Mouse (Mus musculus): Measurements from ENCODE around the gene Gli3. TPM values are rescaled to one million over a fixed set of nuclear protein-coding genes. Genes with fewer than 3 reads are reported as not detected.

Gli3 gene
- polyA plus RNA-seq, 1 experiment from 2014 or later, result 35.2 TPM

GRCm38 (mm10) chr13:15457841-15458240 lies 5.2 kb upstream of the Gli3 start:
- Histone ChIP-seq H3K4me3 (ENCODE audit: low read depth, low read length) (no peak overlapping the region), H3K4me2 (replicated peaks; ENCODE audit: low read depth, low read length) (no peak overlapping the region), H3K36me3 (ENCODE audit: control insufficient read depth, insufficient read depth, low read length) (no peaks in the 10 kb centered on the region), H3K27ac (ENCODE audit: low read length) (no peak overlapping the region), H3K4me1 (ENCODE audit: control insufficient read depth, insufficient read depth, low read length) (no peaks in the 10 kb centered on the region), H3K9ac (replicated peaks; ENCODE audit: low read depth, low read length) (no peak overlapping the region), H3K9me3 (ENCODE audit: control insufficient read depth, low read depth, low read length) (no peaks in the 10 kb centered on the region), H3K27me3 (ENCODE audit: control insufficient read depth, insufficient read depth, low read length) (no peaks in the 10 kb centered on the region)
- WGBS, result 64% methylated on average over 5 of the region's 5 CpGs
- no peak for ATAC-seq (ENCODE audit: insufficient number of reproducible peaks, insufficient read depth, low FRiP score, low read depth)

GRCm38 (mm10) chr13:15461926-15462325 lies 1.1 kb upstream of the Gli3 start:
- H3K27me3 ChIP-seq (ENCODE audit: control insufficient read depth, insufficient read depth, low read length), result no peaks in the 10 kb centered on the region
- H3K9ac ChIP-seq (replicated peaks; ENCODE audit: low read depth, low read length), result no peak overlapping the region
- peak overlapping the region; percentile 90 for H3K4me3 ChIP-seq (ENCODE audit: low read depth, low read length)
- ATAC-seq (ENCODE audit: insufficient number of reproducible peaks, insufficient read depth, low FRiP score, low read depth), result no peak
- peaks cover 8% of the 10 kb centered on the region; the same call in 1 of the 2 replicates for H3K4me1 ChIP-seq (ENCODE audit: control insufficient read depth, insufficient read depth, low read length)
- H3K4me2 ChIP-seq (replicated peaks; ENCODE audit: low read depth, low read length), result peak overlapping the region; percentile 55
- H3K36me3 ChIP-seq (ENCODE audit: control insufficient read depth, insufficient read depth, low read length), result no peaks in the 10 kb centered on the region
- H3K27ac ChIP-seq (ENCODE audit: low read length), result peak overlapping the region; percentile 99
- whole genome bisulfite sequencing, result 16% methylated on average over 7 of the region's 7 CpGs
- H3K9me3 ChIP-seq (ENCODE audit: control insufficient read depth, low read depth, low read length), result no peaks in the 10 kb centered on the region

- peak overlapping the region; percentile 90 for H3K4me3 ChIP-seq (ENCODE audit: low read depth, low read length)
- peak overlapping the region; percentile 55 for H3K4me2 ChIP-seq (replicated peaks; ENCODE audit: low read depth, low read length)
- peak overlapping the region; percentile 90 for H3K9ac ChIP-seq (replicated peaks; ENCODE audit: low read depth, low read length)
- peak overlapping the region; percentile 99 for H3K27ac ChIP-seq (ENCODE audit: low read length)
- peak; percentile 79 for ATAC-seq (ENCODE audit: insufficient number of reproducible peaks, insufficient read depth, low FRiP score, low read depth)
- no peaks in the 10 kb centered on the region for H3K9me3 ChIP-seq (ENCODE audit: control insufficient read depth, low read depth, low read length)
- H3K27me3 ChIP-seq (ENCODE audit: control insufficient read depth, insufficient read depth, low read length), result no peaks in the 10 kb centered on the region
- no peaks in the 10 kb centered on the region for H3K36me3 ChIP-seq (ENCODE audit: control insufficient read depth, insufficient read depth, low read length)
- peaks cover 18% of the 10 kb centered on the region for H3K4me1 ChIP-seq (ENCODE audit: control insufficient read depth, insufficient read depth, low read length)
- WGBS, result under 1% methylated on average over 70 of the region's 70 CpGs
Observed at GRCm38 (mm10) chr13:15463492-15464080, 551 bp downstream of the Gli3 start.

DNA sequence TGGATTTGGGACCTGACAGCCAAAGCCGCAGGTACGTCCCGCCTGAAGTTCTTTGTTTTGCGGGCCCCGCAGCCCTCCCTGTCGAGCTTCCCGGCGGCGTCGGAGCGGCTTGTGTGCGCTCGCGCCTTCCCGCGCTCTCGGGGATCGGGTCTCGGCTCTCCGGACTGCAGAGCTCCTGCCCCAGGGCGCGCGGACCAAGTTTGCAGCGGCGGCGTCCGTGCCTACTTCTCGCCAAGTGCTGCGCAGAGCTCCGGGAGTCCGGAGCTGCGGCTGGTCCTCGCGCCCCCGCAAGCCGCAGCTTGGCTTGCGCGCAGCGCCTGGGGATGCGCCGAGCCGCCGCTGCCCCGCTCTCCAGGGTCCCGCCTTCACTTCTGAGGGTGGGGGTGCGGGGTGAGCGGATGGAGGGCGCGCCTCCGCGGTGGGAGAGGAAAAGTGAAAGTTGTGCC lies 1.1 kb downstream of the Gli3 start:
- H3K4me1 ChIP-seq (ENCODE audit: control insufficient read depth, insufficient read depth, low read length), result peaks cover 20% of the 10 kb centered on the region
- WGBS, result under 1% methylated on average over 51 of the region's 51 CpGs
- H3K4me2 ChIP-seq (replicated peaks; ENCODE audit: low read depth, low read length), result peak overlapping the region; percentile 55
- H3K9me3 ChIP-seq (ENCODE audit: control insufficient read depth, low read depth, low read length), result no peaks in the 10 kb centered on the region
- H3K27me3 ChIP-seq (ENCODE audit: control insufficient read depth, insufficient read depth, low read length), result no peaks in the 10 kb centered on the region
- no peaks in the 10 kb centered on the region for H3K36me3 ChIP-seq (ENCODE audit: control insufficient read depth, insufficient read depth, low read length)
- peak overlapping the region; percentile 90 for H3K9ac ChIP-seq (replicated peaks; ENCODE audit: low read depth, low read length)
- peak overlapping the region; percentile 90 for H3K4me3 ChIP-seq (ENCODE audit: low read depth, low read length)
- H3K27ac ChIP-seq (ENCODE audit: low read length), result peak overlapping the region; percentile 99
- no peak for ATAC-seq (ENCODE audit: insufficient number of reproducible peaks, insufficient read depth, low FRiP score, low read depth)

GRCm38 (mm10) chr13:15464741-15465250 lies 1.8 kb downstream of the Gli3 start:
- no peaks in the 10 kb centered on the region for H3K27me3 ChIP-seq (ENCODE audit: control insufficient read depth, insufficient read depth, low read length)
- 2% methylated on average over 11 of the region's 11 CpGs for WGBS
- H3K36me3 ChIP-seq (ENCODE audit: control insufficient read depth, insufficient read depth, low read length), result no peaks in the 10 kb centered on the region
- peak overlapping the region; percentile 55 for H3K4me2 ChIP-seq (replicated peaks; ENCODE audit: low read depth, low read length)
- H3K4me1 ChIP-seq (ENCODE audit: control insufficient read depth, insufficient read depth, low read length), result peaks cover 20% of the 10 kb centered on the region
- H3K9me3 ChIP-seq (ENCODE audit: control insufficient read depth, low read depth, low read length), result no peaks in the 10 kb centered on the region
- H3K9ac ChIP-seq (replicated peaks; ENCODE audit: low read depth, low read length), result peak overlapping the region; percentile 90
- no peak for ATAC-seq (ENCODE audit: insufficient number of reproducible peaks, insufficient read depth, low FRiP score, low read depth)
- peak overlapping the region; percentile 99 for H3K27ac ChIP-seq (ENCODE audit: low read length)
- peak overlapping the region; percentile 90 for H3K4me3 ChIP-seq (ENCODE audit: low read depth, low read length)

DNA sequence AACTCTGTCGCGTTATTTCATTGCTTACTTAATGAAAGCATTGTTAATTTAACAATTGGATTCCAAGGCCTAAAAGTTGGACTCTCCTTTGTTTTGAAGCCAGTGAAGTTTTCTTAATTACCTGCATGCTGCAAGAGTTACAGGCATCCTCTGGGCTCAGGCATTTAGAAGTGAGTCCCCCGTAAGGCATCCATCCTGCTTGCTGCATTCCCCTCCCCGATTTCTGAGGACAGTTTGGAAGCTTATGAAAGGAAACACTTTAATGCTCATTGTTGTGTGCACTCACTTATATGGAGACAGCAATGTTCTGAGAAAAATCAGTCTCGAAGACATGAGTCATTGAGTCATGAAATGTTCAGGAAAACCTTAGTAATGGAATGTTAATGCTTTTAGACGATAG lies 3.5 kb downstream of the Gli3 start:
- no peak for ATAC-seq (ENCODE audit: insufficient number of reproducible peaks, insufficient read depth, low FRiP score, low read depth)
- 37% methylated on average over 6 of the region's 6 CpGs for WGBS

DNA sequence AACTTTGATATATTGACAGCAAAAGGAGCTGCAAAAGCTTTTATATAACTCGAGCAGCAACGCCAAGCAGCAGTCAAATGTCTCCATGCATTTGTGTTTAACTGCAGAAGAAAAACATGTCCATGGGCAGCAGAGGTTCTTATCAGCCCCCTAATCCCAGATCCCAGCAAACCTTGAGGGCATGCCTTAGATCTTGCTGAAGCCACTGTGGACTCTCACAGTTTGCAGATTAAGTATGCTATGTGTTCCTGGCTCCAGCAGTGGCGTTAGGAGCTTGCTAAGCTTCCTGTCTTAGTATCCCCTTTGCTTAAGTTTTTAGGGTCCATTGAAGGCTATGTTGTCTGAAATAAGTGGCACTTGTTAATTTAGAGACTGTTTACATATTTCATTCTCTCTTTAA lies 4.4 kb downstream of the Gli3 start:
- Histone ChIP-seq H3K4me3 (ENCODE audit: low read depth, low read length) (0 out of 2 replicates have a peak overlapping the region, but pooled peaks have one; percentile 14), H3K9ac (replicated peaks; ENCODE audit: low read depth, low read length) (no peak overlapping the region), H3K4me2 (replicated peaks; ENCODE audit: low read depth, low read length) (peak overlapping the region; percentile 55; the same call in 1 of the 2 replicates), H3K27ac (ENCODE audit: low read length) (no peak overlapping the region), H3K9me3 (ENCODE audit: control insufficient read depth, low read depth, low read length) (no peaks in the 10 kb centered on the region), H3K36me3 (ENCODE audit: control insufficient read depth, insufficient read depth, low read length) (no peaks in the 10 kb centered on the region), H3K4me1 (ENCODE audit: control insufficient read depth, insufficient read depth, low read length) (peaks cover 20% of the 10 kb centered on the region), H3K27me3 (ENCODE audit: control insufficient read depth, insufficient read depth, low read length) (no peaks in the 10 kb centered on the region)
- ATAC-seq (ENCODE audit: insufficient number of reproducible peaks, insufficient read depth, low FRiP score, low read depth), result no peak
- 39% methylated on average over 3 of the region's 3 CpGs for WGBS

More for the DNA sequence above, 3.5 kb downstream of the Gli3 start:
- Histone ChIP-seq H3K36me3 (ENCODE audit: control insufficient read depth, insufficient read depth, low read length) (no peaks in the 10 kb centered on the region), H3K27ac (ENCODE audit: low read length) (no peak overlapping the region), H3K9me3 (ENCODE audit: control insufficient read depth, low read depth, low read length) (no peaks in the 10 kb centered on the region), H3K4me3 (ENCODE audit: low read depth, low read length) (peak overlapping the region; percentile 14; the same call in 1 of the 2 replicates), H3K4me1 (ENCODE audit: control insufficient read depth, insufficient read depth, low read length) (peaks cover 20% of the 10 kb centered on the region), H3K27me3 (ENCODE audit: control insufficient read depth, insufficient read depth, low read length) (no peaks in the 10 kb centered on the region), H3K4me2 (replicated peaks; ENCODE audit: low read depth, low read length) (peak overlapping the region; percentile 55), H3K9ac (replicated peaks; ENCODE audit: low read depth, low read length) (no peak overlapping the region)

- no peak overlapping the region for H3K27ac ChIP-seq (ENCODE audit: low read length)
- 24% methylated on average over 4 of the region's 4 CpGs for WGBS
- H3K4me2 ChIP-seq (replicated peaks; ENCODE audit: low read depth, low read length), result 0 out of 2 replicates have a peak overlapping the region, but pooled peaks have one; percentile 12
- H3K36me3 ChIP-seq (ENCODE audit: control insufficient read depth, insufficient read depth, low read length), result no peaks in the 10 kb centered on the region
- H3K4me1 ChIP-seq (ENCODE audit: control insufficient read depth, insufficient read depth, low read length), result peaks cover 20% of the 10 kb centered on the region
- no peaks in the 10 kb centered on the region for H3K9me3 ChIP-seq (ENCODE audit: control insufficient read depth, low read depth, low read length)
- H3K27me3 ChIP-seq (ENCODE audit: control insufficient read depth, insufficient read depth, low read length), result no peaks in the 10 kb centered on the region
- no peak overlapping the region for H3K9ac ChIP-seq (replicated peaks; ENCODE audit: low read depth, low read length)
- H3K4me3 ChIP-seq (ENCODE audit: low read depth, low read length), result no peak overlapping the region
- no peak for ATAC-seq (ENCODE audit: insufficient number of reproducible peaks, insufficient read depth, low FRiP score, low read depth)
Observed at GRCm38 (mm10) chr13:15468421-15468820, 5.4 kb downstream of the Gli3 start.
